Mouse (Mus musculus): Measurements from ENCODE around the gene Igf2bp2.

DNA sequence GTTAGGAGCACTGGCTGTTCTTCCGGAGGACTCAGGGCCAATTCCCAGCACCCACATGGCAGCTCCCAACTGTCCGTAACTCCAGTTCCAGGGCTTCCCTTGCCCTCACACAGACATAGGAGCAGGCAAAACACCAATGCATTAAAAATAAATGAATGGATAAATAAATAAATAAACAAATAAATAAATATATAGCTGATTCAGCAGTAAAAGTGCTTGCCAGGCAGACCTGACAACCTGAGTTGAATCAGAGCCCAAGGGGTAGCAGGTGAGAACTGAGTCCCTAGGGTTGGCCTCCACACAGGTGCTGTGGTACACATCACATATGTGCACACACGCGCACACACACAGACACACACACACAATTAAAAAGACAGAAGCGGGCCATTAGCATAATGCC, 21.0 kb upstream of the Igf2bp2 start:
- TF ChIP-seq CTCF (IDR thresholded peaks at IDR 0.05; ENCODE audit: control insufficient read depth, insufficient read depth, insufficient read length) (no peak), MAX (IDR thresholded peaks at IDR 0.05) (no peak), USF1 (IDR thresholded peaks at IDR 0.05; ENCODE audit: low read depth) (no peak), MYOD1 (IDR thresholded peaks at IDR 0.05; ENCODE audit: control insufficient read depth, insufficient read length, low read depth) (no peak)

Measured in C2C12 (cell line).